Mouse (Mus musculus): ENCODE measurements at regions not wholly inside any gene's neighbourhood (a gene's known extent, or its start where the extent isn't known, plus 50 kb on each side); places are given as distances from the start of the nearest gene placed in this dataset.

DNA sequence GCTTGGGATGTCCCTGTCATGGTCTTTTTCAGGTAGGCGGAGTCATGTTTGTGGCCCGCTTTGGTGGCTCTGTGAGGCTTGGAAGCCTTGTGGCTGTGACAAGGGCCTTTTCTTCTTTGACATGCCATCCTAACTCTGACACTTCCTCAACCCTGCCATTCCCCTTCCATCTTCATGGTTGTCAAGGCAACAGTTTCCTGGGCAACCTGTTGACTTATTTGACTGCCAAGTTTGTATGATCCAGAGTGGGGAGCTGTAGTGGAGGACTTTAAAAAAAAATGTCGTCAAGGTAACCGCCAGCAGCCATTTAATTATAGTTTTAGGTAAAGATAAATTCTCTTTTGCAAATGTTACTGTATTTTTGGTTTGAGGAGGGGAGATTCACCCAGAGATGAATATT is 56.8 kb upstream of the Kcng1 start:
- DNase-seq (ENCODE audit: low spot score): peak; percentile 46

- no peak for DNase-seq (ENCODE audit: low spot score)
Measured at GRCm38 (mm10) chr2:168337611-168338010, 56.1 kb upstream of the Kcng1 start.

DNA sequence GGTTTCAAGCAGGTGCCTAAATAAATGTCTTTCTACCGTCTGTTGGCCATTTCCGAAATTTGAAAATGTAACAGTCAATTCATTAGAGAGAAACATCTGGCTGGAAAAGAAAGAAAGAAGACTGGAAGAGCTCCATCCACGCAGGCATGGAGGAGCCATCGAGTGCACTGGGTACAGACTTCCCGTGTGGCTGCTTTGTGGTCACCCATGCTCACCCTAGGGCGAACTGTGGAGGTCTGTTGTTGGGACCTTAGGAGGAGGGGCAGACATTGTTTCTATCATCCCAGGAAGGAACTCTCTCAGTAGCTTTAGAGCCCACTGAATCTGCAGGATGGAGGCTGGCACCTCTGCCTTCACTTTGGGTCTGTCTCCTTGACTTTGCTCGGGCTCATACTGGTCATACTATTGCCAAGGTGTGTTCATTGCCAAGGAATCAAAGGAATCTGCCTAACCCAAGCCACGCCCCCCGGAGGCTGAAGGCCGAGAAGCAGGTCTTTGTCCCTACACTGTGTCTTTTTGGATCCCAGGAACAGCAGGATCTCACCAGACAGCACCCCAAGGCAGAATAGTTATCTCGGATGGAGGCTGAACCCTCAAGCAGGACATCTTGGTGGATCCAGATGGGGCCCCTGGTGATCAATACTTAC is 54.3 kb upstream of the Kcng1 start:
- no peak for DNase-seq (ENCODE audit: low spot score)

DNA sequence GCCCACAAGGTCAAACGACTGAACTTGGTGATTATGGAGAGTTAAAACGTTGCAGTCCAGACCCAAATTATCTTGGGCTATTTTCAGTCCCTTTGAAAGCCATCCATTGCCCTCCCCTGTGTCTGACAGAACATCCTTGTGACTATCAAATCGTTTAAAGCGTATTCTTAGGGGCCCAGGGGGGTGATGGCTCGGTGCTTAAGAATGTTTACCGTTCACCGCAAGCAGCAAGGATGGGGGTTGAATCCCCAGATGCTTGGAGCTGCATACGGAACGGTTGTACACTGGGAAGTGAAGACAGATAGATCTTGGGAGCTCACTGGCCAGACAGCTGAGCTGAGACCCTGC is 52.7 kb upstream of the Kcng1 start:
- DNase-seq (ENCODE audit: low spot score): no peak

- no peak for DNase-seq (ENCODE audit: low spot score)
Measured at GRCm38 (mm10) chr2:168333552-168334240, 52.2 kb upstream of the Kcng1 start.

DNA sequence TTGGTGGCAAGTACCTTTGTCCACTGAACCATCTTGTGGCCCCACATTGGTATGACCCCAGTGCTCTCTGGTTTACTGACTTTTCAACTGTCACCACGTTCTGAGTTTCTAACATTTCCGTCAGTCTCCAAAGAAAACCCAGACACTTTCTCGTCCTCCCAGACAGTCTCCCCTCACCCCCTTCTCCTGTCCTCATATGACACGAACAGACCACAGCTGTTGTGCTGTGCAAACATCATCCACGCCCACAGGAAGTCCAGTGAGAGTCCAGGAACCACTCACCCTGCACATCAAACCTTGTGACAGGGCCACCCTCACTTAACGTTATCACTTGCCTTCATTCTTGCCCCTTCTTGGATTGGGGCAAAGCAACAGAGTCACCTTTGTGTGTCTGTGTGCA is 51.4 kb upstream of the Kcng1 start:
- DNase-seq (ENCODE audit: low spot score): no peak

All from left cerebral cortex, adult 11 months (tissue).